Mouse (Mus musculus) duodenum, adult 2 months (tissue): ENCODE measurements around the gene Dazap1. TPM values are rescaled to one million over a fixed set of nuclear protein-coding genes. Genes with fewer than 3 reads are reported as not detected.

Experiments
- polyA plus RNA-seq: library from polyadenylated mRNA; depleted of rRNA; stranded (reverse); fragments of >200 nt; gene quantifications from 2 replicates; pipeline ENCODE4 v1.2.3, GENCODE M21; 2012; ENCODE audit warnings: low replicate concordance; rRNA removed

Gene Dazap1
- 104 and 128 TPM in 2 replicates for polyA plus RNA-seq

GRCm38 (mm10) chr10:80260642-80261584 lies at the start of gene Dazap1, which contains the start of gene Gamt:
TSS of gene Dazap1 (plus strand) at chr10:80261486.
TSS of gene Gamt (minus strand) at chr10:80261012.

DNA sequence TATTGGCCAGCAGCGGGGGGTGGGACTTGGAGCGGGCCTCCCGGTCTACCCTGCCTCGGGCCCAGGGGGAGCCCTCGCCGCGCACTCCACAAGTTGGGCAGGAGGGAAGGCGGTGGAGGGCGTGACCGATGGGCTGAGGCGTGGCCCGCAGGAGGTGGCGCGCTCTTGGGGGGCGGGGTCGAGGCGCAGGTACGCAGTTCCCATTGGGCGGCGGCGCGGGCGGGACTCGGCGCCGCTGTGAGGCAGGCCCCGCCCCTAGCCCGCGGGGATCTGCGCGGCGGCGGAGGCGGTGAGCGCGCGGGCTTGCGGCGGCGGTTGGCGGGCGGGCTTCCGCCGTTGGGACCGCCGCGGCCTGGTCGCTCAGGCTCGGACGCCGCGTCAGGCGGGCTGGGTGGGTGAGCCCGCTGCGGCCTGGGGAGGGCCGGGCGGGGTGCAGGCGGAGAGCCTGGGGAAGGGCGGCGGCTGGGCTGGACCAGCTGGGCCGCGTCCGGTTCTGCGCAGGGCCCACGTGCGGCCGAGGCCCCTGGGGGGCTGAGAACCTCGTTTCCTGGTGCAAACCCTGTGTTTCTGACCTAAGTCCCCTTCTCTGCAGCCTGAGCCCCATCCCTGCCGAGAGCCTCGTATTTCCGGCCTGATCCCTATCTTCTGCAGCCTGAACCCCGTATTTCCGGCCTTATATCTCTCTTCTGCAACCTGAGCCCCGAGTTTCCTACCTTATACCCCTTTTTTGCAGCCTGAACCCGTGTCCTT lies 34.7 kb upstream of the Dazap1 start, which contains the start of gene Mum1:
Gene Mum1 (plus strand): TSS at position 19 of the 750 bp plus-strand sequence.

GRCm38 (mm10) chr10:80248971-80249640 lies 12.2 kb upstream of the Dazap1 start, which contains the start of gene Ndufs7:
TSS of gene Ndufs7 (plus strand) at chr10:80249121.

DNA sequence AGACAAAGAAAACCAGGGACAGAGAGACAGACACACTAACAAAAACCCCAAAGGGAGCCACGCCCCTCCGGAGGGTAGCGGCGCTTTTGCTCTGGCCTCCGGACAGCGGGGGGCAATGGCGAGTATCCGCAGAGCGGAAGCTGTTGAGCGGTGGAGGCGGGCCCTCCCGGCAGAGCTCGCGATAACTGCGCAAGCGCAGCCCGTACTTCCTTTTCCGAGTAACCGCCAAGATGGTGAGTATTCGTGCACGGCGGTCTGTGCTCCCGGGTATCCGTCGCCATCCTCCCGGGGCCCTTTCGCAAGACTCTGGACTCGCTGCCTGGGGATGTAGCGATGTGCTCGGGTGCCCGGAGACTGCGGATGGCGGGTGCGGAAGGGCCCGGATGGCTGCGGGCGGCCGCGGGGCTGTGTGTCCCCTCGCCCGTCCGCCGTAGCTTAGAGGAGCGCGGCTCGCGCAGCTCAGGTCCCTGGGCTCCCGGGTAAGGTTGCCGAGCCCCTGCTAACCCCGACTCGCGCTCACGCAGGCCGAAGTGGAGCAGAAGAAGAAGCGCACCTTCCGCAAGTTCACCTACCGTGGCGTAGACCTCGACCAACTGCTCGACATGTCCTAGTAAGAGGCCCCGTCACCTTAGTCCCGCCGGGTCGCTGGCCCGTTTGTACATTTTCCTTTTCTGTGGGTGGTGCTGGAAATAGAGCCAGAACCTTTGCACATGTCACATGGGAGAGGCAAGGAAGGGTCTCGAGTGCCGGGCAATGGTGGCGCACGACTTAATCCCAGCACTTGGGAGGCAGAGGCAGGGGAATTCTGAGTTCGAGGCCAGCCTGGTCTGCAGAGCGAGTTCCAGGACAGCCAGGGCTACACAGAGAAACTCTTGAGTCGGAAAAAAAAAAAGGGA lies 31.2 kb downstream of the Dazap1 start, which contains the start of gene Rps15:
Gene Rps15 (plus strand): TSS at position 203 of the 896 bp plus-strand sequence.

GRCm38 (mm10) chr10:80295618-80296425 lies 34.5 kb downstream of the Dazap1 start, which contains the start of gene Apc2:
TSS of gene Apc2 (plus strand) at chr10:80295977.

GRCm38 (mm10) chr10:80320340-80320760 lies 59.1 kb downstream of the Dazap1 start, which contains the start of gene 2310011J03Rik:
TSS of gene 2310011J03Rik (minus strand) at chr10:80320537.

GRCm38 (mm10) chr10:80329273-80330081 lies 68.2 kb downstream of the Dazap1 start, which contains the start of the genes Pcsk4 and Reep6:
TSS of gene Pcsk4 (minus strand) at chr10:80329498.
TSS of gene Reep6 (plus strand) at chr10:80329953.

Other genes with a start within 250 kb of the Dazap1 start
- 16.6 and 28.8 TPM in 2 replicates for gene Arhgap45, start 244.8 kb upstream of the Dazap1 start, polyA plus RNA-seq
- gene Polr2e, start 221.7 kb upstream of the Dazap1 start, polyA plus RNA-seq: 82.1 and 91.1 TPM in 2 replicates
- 1,699 and 1,725 TPM in 2 replicates for gene Gpx4, start 214.3 kb upstream of the Dazap1 start, polyA plus RNA-seq
- gene Sbno2, start 155.9 kb upstream of the Dazap1 start, polyA plus RNA-seq: 63.5 and 95.0 TPM in 2 replicates
- 105 and 121 TPM in 2 replicates for gene Stk11, start 145.7 kb upstream of the Dazap1 start, polyA plus RNA-seq
- gene Atp5d, start 122.9 kb upstream of the Dazap1 start, polyA plus RNA-seq: 5,808 and 7,935 TPM in 2 replicates
- gene Cbarp, start 120.7 kb upstream of the Dazap1 start, polyA plus RNA-seq: 6.3 and 6.6 TPM in 2 replicates
- gene Midn, start 113.2 kb upstream of the Dazap1 start, polyA plus RNA-seq: 198 and 360 TPM in 2 replicates
- gene Cirbp, start 95.5 kb upstream of the Dazap1 start, polyA plus RNA-seq: 46.7 and 55.3 TPM in 2 replicates
- gene 1600002K03Rik, start 88.5 kb upstream of the Dazap1 start, polyA plus RNA-seq: 12.6 and 12.7 TPM in 2 replicates
- 2.0 and 2.2 TPM in 2 replicates for gene Efna2, start 82.0 kb upstream of the Dazap1 start, polyA plus RNA-seq
- gene Mum1, start 35.1 kb upstream of the Dazap1 start, polyA plus RNA-seq: 14.5 and 19.2 TPM in 2 replicates
- gene Ndufs7, start 12.4 kb upstream of the Dazap1 start, polyA plus RNA-seq: 967 and 1,434 TPM in 2 replicates
- 15.1 and 43.1 TPM in 2 replicates for gene Gamt, start 474 bp upstream of the Dazap1 start, polyA plus RNA-seq
- 739 and 1,199 TPM in 2 replicates for gene Rps15, start 31.0 kb downstream of the Dazap1 start, polyA plus RNA-seq
- gene Apc2, start 34.5 kb downstream of the Dazap1 start, polyA plus RNA-seq: 0.88 and 1.1 TPM in 2 replicates
- gene 2310011J03Rik, start 59.1 kb downstream of the Dazap1 start, polyA plus RNA-seq: 52.1 and 92.1 TPM in 2 replicates
- gene Pcsk4, start 68.0 kb downstream of the Dazap1 start, polyA plus RNA-seq: 37.6 and 47.6 TPM in 2 replicates
- gene Reep6, start 68.5 kb downstream of the Dazap1 start, polyA plus RNA-seq: 257 and 279 TPM in 2 replicates
- 113 and 171 TPM in 2 replicates for gene Adamtsl5, start 86.9 kb downstream of the Dazap1 start, polyA plus RNA-seq
- gene Plk5, start 95.0 kb downstream of the Dazap1 start, polyA plus RNA-seq: 2.4 and 7.5 TPM in 2 replicates
- gene Mex3d, start 126.2 kb downstream of the Dazap1 start, polyA plus RNA-seq: 13.6 and 24.5 TPM in 2 replicates
- gene Mbd3, start 138.1 kb downstream of the Dazap1 start, polyA plus RNA-seq: 76.6 and 89.3 TPM in 2 replicates
- gene Uqcr11, start 145.3 kb downstream of the Dazap1 start, polyA plus RNA-seq: 2,686 and 4,056 TPM in 2 replicates
- gene Tcf3, start 172.2 kb downstream of the Dazap1 start, polyA plus RNA-seq: 95.5 and 98.0 TPM in 2 replicates
- 0.26 and 4.2 TPM in 2 replicates for gene Onecut3, start 233.3 kb downstream of the Dazap1 start, polyA plus RNA-seq